Mouse (Mus musculus) kidney, adult 2 months (tissue): ENCODE measurements around the gene Pfkl.

ENCODE experiments used
- CTCF ChIP-seq: fragments of 200-500 bp; conservative IDR thresholded peaks from 2 replicates; pipeline ENCODE4 v1.5.1; 2011; ENCODE audit warnings: low read depth, mild to moderate bottlenecking, control low read depth, low read length, moderate library complexity, mixed read lengths; ENCODE audit not compliant: insufficient read depth, insufficient read length
- POLR2A ChIP-seq: fragments of 200-500 bp; IDR thresholded peaks from one replicate; pipeline ENCODE4 v1.6.1; 2011; ENCODE audit warnings: low read depth, low read length, control low read depth

- TF ChIP-seq CTCF, result no peak
- TF ChIP-seq POLR2A, result no peak
Observed at GRCm38 (mm10) chr10:77970481-77970880, 39.4 kb downstream of the Pfkl start, which contains the start of gene Trpm2.
